Mouse (Mus musculus) heart, adult 2 months (tissue): ENCODE data around the gene Cdkl5. TPM values are rescaled to one million over a fixed set of nuclear protein-coding genes. Genes with fewer than 3 reads are reported as not detected.

Source experiments
- DNase-seq, 2 experiments: peaks; one replicate each; pipeline ENCODE4 v3.0.0; 2021
- H3K27ac ChIP-seq: fragments of 200-600 bp; 2 replicates; pipeline ENCODE4 v1.8.1; 2022
- H3K27me3 ChIP-seq: fragments of 200-500 bp; 2 replicates; pipeline ENCODE4 v1.6.1; 2012; ENCODE audit warnings: mild to moderate bottlenecking, low read length, inconsistent platforms, mixed read lengths; ENCODE audit not compliant: control insufficient read depth, insufficient read depth
- H3K36me3 ChIP-seq: fragments of 200-500 bp; 2 replicates; pipeline ENCODE4 v1.6.1; 2012; ENCODE audit warnings: low read length, inconsistent platforms; ENCODE audit not compliant: control insufficient read depth, insufficient read depth
- H3K4me1 ChIP-seq: fragments of 200-500 bp; 2 replicates; pipeline ENCODE4 v1.6.1; 2011; ENCODE audit warnings: low read length; ENCODE audit not compliant: control insufficient read depth, insufficient read depth
- H3K4me3 ChIP-seq: fragments of 200-600 bp; 2 replicates; pipeline ENCODE4 v1.8.1; 2022
- H3K79me2 ChIP-seq: fragments of 200-500 bp; replicated peaks from 2 replicates; pipeline ENCODE4 v1.6.1; 2012; ENCODE audit warnings: mild to moderate bottlenecking, inconsistent platforms, low read length, moderate library complexity, mixed read lengths; ENCODE audit not compliant: control insufficient read depth, insufficient read depth
- H3K9ac ChIP-seq: fragments of 200-500 bp; 2 replicates; pipeline ENCODE4 v1.6.1; 2012; ENCODE audit warnings: low read depth, mild to moderate bottlenecking, control low read depth, inconsistent platforms, low read length, mixed read lengths
- CTCF ChIP-seq: fragments of 200-600 bp; IDR thresholded peaks from 2 replicates; pipeline ENCODE4 v1.8.1; 2022; ENCODE audit warnings: antibody characterized with exemption, mild to moderate bottlenecking, moderate library complexity
- EP300 ChIP-seq: fragments of 200-500 bp; IDR thresholded peaks from 2 replicates; pipeline ENCODE4 v1.6.1; 2011; ENCODE audit warnings: low read depth, low read length, control low read depth; ENCODE audit not compliant: insufficient read depth
- POLR2A ChIP-seq: fragments of 200-500 bp; IDR thresholded peaks from 2 replicates; pipeline ENCODE4 v1.6.1; 2011; ENCODE audit warnings: mild to moderate bottlenecking, low read depth, low read length, control low read depth; ENCODE audit not compliant: insufficient read depth
- WGBS: fragments of 180-500 bp; shearing (Covaris S2); methylation state at CpG from one replicate; pipeline ENCODE4 v1.1.7; 2018; 5-methylcytosine and 5-hydroxymethylcytosine counted together
- intact Hi-C: fragments of 180-260 bp; cut with DNase I; formaldehyde crosslinking; loops from one replicate; pipeline ENCODE4 v1.15.1; 2025
- polyA plus RNA-seq: library from polyadenylated mRNA; depleted of rRNA; stranded (reverse); fragments of >200 nt; gene quantifications from 2 replicates; pipeline ENCODE4 v1.2.3, GENCODE M21; 2012; rRNA removed
- total RNA-seq, 2 experiments: library from RNA; stranded (reverse); gene quantifications; 2 replicates each; pipeline ENCODE4 v1.2.3; 2021

The Cdkl5 gene
- total and polyA plus RNA-seq, 3 experiments, result 1.3 to 6.6 (median 5.6) TPM

- intact Hi-C loops, result no loop called here
- Histone ChIP-seq H3K36me3 (no peaks in the 10 kb centered on the region), H3K27me3 (no peaks in the 10 kb centered on the region), H3K4me3 (no peak within 1 kb of the TSS), H3K79me2 (no peaks in the 10 kb centered on the region), H3K27ac (no peak within 1 kb of the TSS), H3K4me1 (no peaks in the 10 kb centered on the region), H3K9ac (no peak within 1 kb of the TSS)
- DNase-seq, result no peak
- TF ChIP-seq CTCF, result no peak
- no peak for TF ChIP-seq POLR2A
- TF ChIP-seq EP300, result no peak
- 73% methylated on average over 5 of the region's 5 CpGs for WGBS
Observed at GRCm38 (mm10) chrX:160735650-160736049, 258.9 kb downstream of the Cdkl5 start, which contains the start of gene Ppef1. Ppef1 (minus strand) TSS chrX:160735765.

Other genes with a start within 250 kb of the Cdkl5 start
- gene Rs1, start 226.7 kb downstream of the Cdkl5 start, total RNA-seq, result under 1 TPM; 0.10 to 0.23 TPM
- 0.12 and 0.15 TPM in 2 replicates for gene Rs1, start 226.7 kb downstream of the Cdkl5 start, polyA plus RNA-seq
- gene Gja6, start 87.7 kb downstream of the Cdkl5 start, total RNA-seq, result under 1 TPM; 0.16 to 0.20 TPM
- 0.09 TPM in 1 of 2 replicates, not detected in the other for gene Gja6, start 87.7 kb downstream of the Cdkl5 start, polyA plus RNA-seq
- gene Scml2, start 122.5 kb upstream of the Cdkl5 start, total RNA-seq, result under 1 TPM; 0.44 to 0.52 TPM
- gene Scml2, start 122.5 kb upstream of the Cdkl5 start, polyA plus RNA-seq, result 0.25 and 0.32 TPM in 2 replicates